Mouse (Mus musculus) megakaryocyte, embryonic 14.5 days (primary cell): ENCODE measurements around the gene Higd1c.

Source experiments
- FLI1 ChIP-seq: IDR thresholded peaks from 2 replicates; pipeline ENCODE4 v1.6.1; 2012; ENCODE audit warnings: low read length, inconsistent platforms, mixed read lengths
- GATA1 ChIP-seq: IDR thresholded peaks from 3 replicates; pipeline ENCODE4 v1.6.1; 2012; ENCODE audit warnings: mixed read lengths, low read length, inconsistent platforms, borderline replicate concordance

GRCm38 (mm10) chr15:100391066-100391465 lies 26.7 kb downstream of the Higd1c start:
- TF ChIP-seq GATA1 = no peak
- TF ChIP-seq FLI1 = no peak
